Mouse (Mus musculus) CH12.LX (cell line): Measurements from ENCODE around the gene Fgfr2. TPM values are rescaled to one million over a fixed set of nuclear protein-coding genes. Genes with fewer than 3 reads are reported as not detected.

Experiments used
- DNase-seq: peaks from one replicate; pipeline ENCODE4 v3.0.0-alpha.2; 2013; ENCODE audit errors: extremely low read depth
- H3K27ac ChIP-seq: 2 replicates; pipeline ENCODE4 v1.5.1; 2012; ENCODE audit warnings: low read depth, mild to moderate bottlenecking, control low read depth, moderate library complexity; ENCODE audit not compliant: insufficient read depth
- H3K27me3 ChIP-seq: replicated peaks from 2 replicates; pipeline ENCODE3; 2012; ENCODE audit warnings: inconsistent platforms
- H3K36me3 ChIP-seq, 2 experiments: replicated peaks in 1 of 2; 2 replicates each; pipeline versions ENCODE3 to v1.6.1; 2012; ENCODE audit warnings: inconsistent platforms in 1 of 2, low read length in 1 of 2, mild to moderate bottlenecking in 1 of 2, mixed read lengths in 1 of 2, moderate library complexity in 1 of 2; ENCODE audit not compliant: control insufficient read depth in 1 of 2, insufficient read depth in 1 of 2
- H3K4me1 ChIP-seq, 2 experiments: 2 replicates each; pipeline ENCODE4 v1.6.1; 2012; ENCODE audit warnings: inconsistent platforms in 1 of 2, moderate library complexity in 1 of 2; ENCODE audit not compliant: insufficient read depth in 2 of 2, control insufficient read depth in 1 of 2
- H3K4me2 ChIP-seq: 2 replicates; pipeline ENCODE4 v1.6.1; 2012; ENCODE audit warnings: low read depth, mild to moderate bottlenecking, control low read depth; ENCODE audit not compliant: poor library complexity, insufficient read depth, severe bottlenecking
- H3K4me3 ChIP-seq, 3 experiments: fragments of 150-350 bp in 1 of 3; sonication (generic) in 1 of 3; replicated peaks in 1 of 3; 2 replicates each; pipeline versions ENCODE3 to v1.5.1; 2011 to 2012; ENCODE audit warnings: low read depth in 2 of 3, low read length in 2 of 3, mild to moderate bottlenecking in 2 of 3, moderate library complexity in 2 of 3, control low read depth in 1 of 3, improper control_type of control experiment in 1 of 3, inconsistent platforms in 1 of 3, mixed read lengths in 1 of 3; ENCODE audit not compliant: poor library complexity in 1 of 3
- H3K79me2 ChIP-seq: replicated peaks from 2 replicates; pipeline ENCODE4 v1.6.1; 2012; ENCODE audit warnings: mild to moderate bottlenecking, moderate library complexity; ENCODE audit not compliant: control insufficient read depth, poor library complexity, insufficient read depth, severe bottlenecking; ENCODE audit errors: extremely low read depth
- H3K9ac ChIP-seq: 2 replicates; pipeline ENCODE4 v1.6.1; 2012; ENCODE audit warnings: low read depth, mild to moderate bottlenecking, control low read depth, moderate library complexity; ENCODE audit not compliant: insufficient read depth
- H3K9me3 ChIP-seq: replicated peaks from 2 replicates; pipeline ENCODE3; 2012; ENCODE audit warnings: low read length, inconsistent platforms, mixed read lengths
- CHD1 ChIP-seq: IDR thresholded peaks from 2 replicates; pipeline ENCODE4 v1.6.1; 2012; ENCODE audit warnings: low read depth, low read length, improper control_type of control experiment, inconsistent platforms
- CHD2 ChIP-seq: IDR thresholded peaks from 2 replicates; pipeline ENCODE4 v1.6.1; 2011; ENCODE audit warnings: low read length, improper control_type of control experiment
- CTCF ChIP-seq, 2 experiments: IDR thresholded peaks in 1 of 2; conservative IDR thresholded peaks in 1 of 2; 2 replicates each; pipeline ENCODE4 v1.5.1; 2011 to 2012; ENCODE audit warnings: low read depth in 2 of 2, low read length in 2 of 2, improper control_type of control experiment in 1 of 2, inconsistent platforms in 1 of 2, mild to moderate bottlenecking in 1 of 2, moderate library complexity in 1 of 2
- ELF1 ChIP-seq: IDR thresholded peaks from 2 replicates; pipeline ENCODE4 v1.6.1; 2014; ENCODE audit warnings: low read depth, mild to moderate bottlenecking, inconsistent platforms, low read length, improper control_type of control experiment
- HCFC1 ChIP-seq: IDR thresholded peaks from 2 replicates; pipeline ENCODE4 v1.6.1; 2012; ENCODE audit warnings: low read depth, mild to moderate bottlenecking, inconsistent platforms, low read length, improper control_type of control experiment
- IRF4 ChIP-seq: IDR thresholded peaks from 2 replicates; pipeline ENCODE4 v1.6.1; 2014; ENCODE audit warnings: low read depth, mild to moderate bottlenecking, inconsistent platforms, low read length, improper control_type of control experiment
- KAT2A ChIP-seq: IDR thresholded peaks from 2 replicates; pipeline ENCODE4 v1.6.1; 2012; ENCODE audit warnings: low read length, improper control_type of control experiment, inconsistent platforms; ENCODE audit not compliant: insufficient replicate concordance
- MAFK ChIP-seq: IDR thresholded peaks from 2 replicates; pipeline ENCODE4 v1.6.1; 2011; ENCODE audit warnings: low read length, improper control_type of control experiment; ENCODE audit not compliant: insufficient replicate concordance
- MXI1 ChIP-seq: IDR thresholded peaks from 2 replicates; pipeline ENCODE4 v1.6.1; 2011; ENCODE audit warnings: mild to moderate bottlenecking, low read depth, low read length, improper control_type of control experiment
- MYC ChIP-seq: IDR thresholded peaks from 2 replicates; pipeline ENCODE4 v1.6.1; 2011; ENCODE audit warnings: low read depth, mild to moderate bottlenecking, improper control_type of control experiment, low read length
- NELFE ChIP-seq: IDR thresholded peaks from 2 replicates; pipeline ENCODE4 v1.6.1; 2011; ENCODE audit warnings: low read depth, low read length, improper control_type of control experiment
- POLR2A ChIP-seq: IDR thresholded peaks from 2 replicates; pipeline ENCODE4 v1.6.1; 2011; ENCODE audit warnings: low read depth, mild to moderate bottlenecking, improper control_type of control experiment, low read length
- RCOR1 ChIP-seq: conservative IDR thresholded peaks from 2 replicates; pipeline ENCODE4 v1.6.1; 2012; ENCODE audit warnings: low read depth, mild to moderate bottlenecking, inconsistent platforms, low read length, improper control_type of control experiment
- SIN3A ChIP-seq: IDR thresholded peaks from 2 replicates; pipeline ENCODE4 v1.6.1; 2012; ENCODE audit warnings: low read length, improper control_type of control experiment, inconsistent platforms
- TCF12 ChIP-seq: IDR thresholded peaks from 2 replicates; pipeline ENCODE4 v1.6.1; 2014; ENCODE audit warnings: low read depth, mild to moderate bottlenecking, inconsistent platforms, low read length, improper control_type of control experiment
- USF1 ChIP-seq: IDR thresholded peaks from 2 replicates; pipeline ENCODE4 v1.6.1; 2014; ENCODE audit warnings: low read depth, mild to moderate bottlenecking, inconsistent platforms, low read length, improper control_type of control experiment
- USF2 ChIP-seq: conservative IDR thresholded peaks from 2 replicates; pipeline ENCODE4 v1.6.1; 2011; ENCODE audit warnings: low read depth, low read length, improper control_type of control experiment
- ZC3H11A ChIP-seq: IDR thresholded peaks from 2 replicates; pipeline ENCODE4 v1.6.1; 2012; ENCODE audit warnings: low read depth, mild to moderate bottlenecking, inconsistent platforms, low read length, improper control_type of control experiment
- dilution Hi-C: fragments of 300-500 bp; cut with MboI; formaldehyde crosslinking; loops from 2 replicates; pipeline ENCODE4 v1.14.3; 2020; ENCODE audit warnings: low sequenced_read_pairs; ENCODE audit not compliant: extremely low pct_unique_long_range_greater_than_20kb, extremely low pct_ligation_motif_present
- in situ Hi-C: fragments of 300-500 bp; cut with MboI; formaldehyde crosslinking; loops from 3 replicates; pipeline ENCODE4 v1.14.3; 2019; ENCODE audit warnings: low sequenced_read_pairs, low pct_ligation_motif_present, low pct_unique_long_range_greater_than_20kb, mixed read lengths
- polyA plus RNA-seq: library from polyadenylated mRNA; unstranded; fragments of >175 nt; gene quantifications from 2 replicates; pipeline ENCODE4 v1.2.1, GENCODE M21; 2012; ENCODE audit warnings: low read depth; ENCODE audit not compliant: insufficient read length
- total RNA-seq, 2 experiments: library from RNA; depleted of rRNA; stranded (reverse); fragments of 300-350 nt in 1 of 2; fragments of >200 nt in 1 of 2; gene quantifications; 2 replicates each; pipeline ENCODE4 v1.2.3; 2012 to 2014

The Fgfr2 gene
- total and polyA plus RNA-seq, 3 experiments, result not detected

DNA sequence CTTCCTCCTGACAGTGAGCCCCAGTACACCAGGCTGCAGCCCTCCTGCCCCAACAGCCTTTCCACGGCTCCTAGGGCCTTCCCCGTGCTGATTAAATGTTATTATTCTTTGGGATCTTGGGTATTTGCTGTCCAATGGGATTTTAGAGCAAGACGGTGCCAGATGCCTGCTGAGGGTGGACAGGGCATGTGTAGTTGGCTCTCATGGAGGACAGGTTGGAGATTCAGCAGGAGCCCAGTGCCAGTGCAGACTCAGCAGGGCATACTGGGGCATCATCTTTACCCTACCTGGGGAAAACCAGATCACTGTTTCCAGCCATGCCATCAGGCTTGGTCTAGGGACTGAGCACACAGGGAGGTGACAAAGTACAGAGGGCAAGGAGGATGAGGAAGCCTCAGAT lies 892.2 kb downstream of the Fgfr2 start:
- Histone ChIP-seq H3K79me2 (no peaks in the 10 kb centered on the region), H3K9ac (no peak overlapping the region), H3K9me3 (no peaks in the 10 kb centered on the region), H3K4me1 (0 out of 4 replicates have a peak, but pooled peaks cover 0 to 3% of the 10 kb centered on the region in 2 experiments), H3K27me3 (peaks cover 59% of the 10 kb centered on the region), H3K27ac (no peak overlapping the region), H3K4me3 (no peak overlapping the region), H3K4me2 (no peak overlapping the region), H3K36me3 (no peaks in the 10 kb centered on the region)
- dilution Hi-C loops, result no loop called here
- TF ChIP-seq POLR2A (no peak), MYC (no peak), TCF12 (no peak), USF1 (no peak), SIN3A (no peak), MAFK (no peak), ZC3H11A (no peak), MXI1 (no peak), HCFC1 (no peak), CHD2 (no peak), KAT2A (no peak), CHD1 (no peak), CTCF (conservative IDR thresholded peaks at IDR 0.05 in 1 of 2, IDR thresholded peaks at IDR 0.05 in 1 of 2; ENCODE audit: low read depth in 2 of 2, low read length in 2 of 2) (no peak), RCOR1 (no peak)
- no peak for DNase-seq
- in situ Hi-C loops, result no loop called here

DNA sequence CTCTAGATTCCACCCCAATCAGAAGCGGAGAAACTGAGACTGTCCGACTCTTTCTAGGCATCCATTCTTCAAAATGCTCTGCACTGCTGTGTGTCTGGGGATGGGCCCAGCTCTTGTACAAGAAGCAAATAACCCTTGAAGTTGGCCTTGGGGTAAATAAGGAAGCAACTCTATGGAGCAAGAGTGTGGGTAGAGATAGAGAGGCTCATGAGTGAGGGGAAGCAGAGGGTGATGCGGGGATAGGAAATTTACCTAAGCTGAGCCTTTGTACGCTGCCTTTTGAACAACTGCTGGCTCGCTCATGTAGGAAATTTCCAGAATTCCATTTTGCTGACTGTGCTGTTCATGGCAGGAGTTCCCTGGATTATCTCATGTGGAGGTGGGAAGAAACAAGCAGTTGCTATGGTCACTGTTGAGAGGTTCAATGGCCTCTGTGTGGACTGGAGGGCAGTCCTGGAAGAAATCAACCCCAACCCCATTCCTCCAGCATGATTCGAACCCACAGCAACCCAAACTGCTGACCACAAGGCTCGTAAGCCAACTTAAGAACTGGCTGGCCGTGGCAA lies 896.0 kb downstream of the Fgfr2 start:
- TF ChIP-seq MAFK (0 out of 2 replicates have a peak, but pooled peaks have one; percentile 46), CHD2 (no peak), CTCF (conservative IDR thresholded peaks at IDR 0.05 in 1 of 2, IDR thresholded peaks at IDR 0.05 in 1 of 2; ENCODE audit: low read depth in 2 of 2, low read length in 2 of 2) (no peak), IRF4 (no peak), ELF1 (no peak), NELFE (no peak), USF1 (no peak), USF2 (no peak)
- Histone ChIP-seq H3K36me3 (no peaks in the 10 kb centered on the region), H3K4me1 (no peaks in the 10 kb centered on the region), H3K4me3 (no peak overlapping the region), H3K27me3 (peaks cover 75% of the 10 kb centered on the region), H3K9me3 (no peaks in the 10 kb centered on the region), H3K9ac (no peak overlapping the region), H3K4me2 (no peak overlapping the region), H3K79me2 (no peaks in the 10 kb centered on the region), H3K27ac (no peak overlapping the region)
- no peak for DNase-seq
- in situ Hi-C loops, result loop anchor here (5.0 to 10.0 kb wide), 2 partner anchors 245 to 318 kb away; no protein-coding TSS in a partner anchor
- dilution Hi-C loops, result no loop called here
